Mouse (Mus musculus): ENCODE measurements around the gene 2310011J03Rik.
"Not testable (repeated sequence)": the region's sequence is repeated elsewhere in the genome, so short reads cannot be mapped to it uniquely, and the experiment has no call there.

The 2310011J03Rik gene

DNA sequence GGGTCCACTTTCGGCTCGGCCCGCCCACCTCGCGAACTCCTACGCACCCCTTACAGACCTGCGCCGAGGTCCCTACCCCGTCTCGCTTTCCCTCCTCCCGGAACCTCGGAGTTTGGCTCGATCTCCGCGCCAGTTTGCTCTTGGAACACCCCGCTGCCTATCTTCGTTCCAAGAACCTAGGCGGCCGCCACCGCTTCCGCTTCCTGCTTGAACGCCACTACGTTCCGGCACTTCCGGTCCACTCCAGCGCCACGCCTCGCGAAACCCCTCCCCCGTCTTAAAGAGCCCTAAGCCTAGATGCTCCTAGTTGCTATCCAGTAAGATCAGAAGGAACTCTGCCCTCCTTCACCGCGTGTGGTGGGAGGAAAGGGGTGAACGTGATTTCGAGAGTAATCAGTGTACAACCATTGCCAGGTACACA lies at the start of gene 2310011J03Rik:
2310011J03Rik (minus strand) TSS at position 198 of the 421 bp plus-strand sequence.
- DNase-seq (ENCODE audit: low spot score): peak; percentile 96

- no peak for DNase-seq (ENCODE audit: low spot score)
These were observed 48.1 kb upstream of the 2310011J03Rik start for GRCm38 (mm10) chr10:80368392-80368791.

- DNase-seq (ENCODE audit: low spot score): no peak
These were observed 47.6 kb upstream of the 2310011J03Rik start for GRCm38 (mm10) chr10:80367954-80368353.

DNA sequence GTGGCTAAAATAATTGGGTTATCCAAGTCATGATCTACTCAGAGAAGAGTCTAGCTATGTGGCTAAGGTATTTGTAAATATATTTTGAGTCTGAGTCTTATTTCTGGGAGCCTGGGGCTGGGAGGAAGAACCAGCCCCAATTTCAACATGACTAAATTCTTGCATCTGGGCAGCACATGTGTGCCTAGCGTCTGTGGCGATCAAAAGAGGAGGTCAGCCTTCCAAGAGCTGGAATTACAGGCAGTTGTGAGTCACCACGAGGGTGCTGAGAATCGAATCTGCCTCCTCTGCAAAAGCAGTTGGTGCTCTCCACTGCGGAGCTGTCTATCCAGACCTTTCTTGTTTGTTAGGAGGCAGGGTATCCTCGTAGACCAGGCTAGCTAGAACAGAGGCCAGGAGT lies 45.4 kb upstream of the 2310011J03Rik start:
- no peak for DNase-seq (ENCODE audit: low spot score)

GRCm38 (mm10) chr10:80363734-80364133 lies 43.4 kb upstream of the 2310011J03Rik start:
- DNase-seq (ENCODE audit: low spot score): no peak

DNA sequence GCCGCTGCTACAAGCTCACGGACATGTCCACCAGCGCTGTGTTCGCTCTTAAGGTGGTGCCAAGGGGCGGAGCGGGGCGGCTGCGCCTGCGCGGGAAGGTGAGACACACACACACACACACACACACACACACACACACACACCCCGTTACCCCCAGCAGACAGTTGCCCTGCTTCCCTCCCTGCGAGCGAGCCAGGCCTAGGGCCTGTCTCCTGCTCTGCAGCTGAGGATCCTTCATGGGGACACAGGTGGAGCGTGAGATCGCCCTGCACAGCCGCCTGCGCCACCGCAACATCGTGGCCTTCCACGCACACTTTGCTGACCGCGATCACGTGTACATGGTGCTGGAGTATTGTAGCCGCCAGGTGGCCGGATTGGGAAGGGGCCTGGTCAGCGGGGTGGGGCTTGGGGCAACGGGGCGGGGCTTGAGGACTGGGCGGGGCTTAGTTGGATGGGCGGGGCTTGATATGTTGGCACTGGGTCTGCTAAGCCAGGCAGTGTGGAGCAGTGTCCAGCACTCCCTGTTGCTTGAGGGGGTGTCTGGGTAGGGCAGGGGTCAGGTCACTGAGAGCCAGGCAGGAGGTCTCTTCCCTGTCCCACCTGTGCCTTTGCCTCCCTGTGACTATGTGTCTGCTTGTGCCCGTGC lies 37.8 kb upstream of the 2310011J03Rik start:
- peak; percentile 27 for DNase-seq (ENCODE audit: low spot score)

DNA sequence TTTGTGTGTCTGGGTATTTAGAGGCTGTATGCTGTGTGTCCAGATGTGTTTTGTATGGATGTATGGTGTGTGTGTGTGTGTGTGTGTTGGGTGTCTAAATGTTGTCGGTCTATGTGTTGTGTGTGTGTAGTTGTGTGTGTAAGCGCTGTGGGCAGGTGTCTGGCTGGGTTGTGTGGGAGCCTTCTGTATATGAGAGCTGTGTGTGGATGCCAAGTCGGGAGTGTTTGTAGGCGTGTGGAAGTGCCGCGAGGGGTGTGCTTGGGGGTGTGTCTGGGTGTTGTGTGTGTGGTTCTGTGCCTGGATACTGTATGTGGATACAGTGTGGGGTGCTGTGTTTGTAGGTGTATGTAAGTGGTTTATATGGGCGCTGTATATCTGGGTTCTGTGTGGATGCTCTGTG lies 37.0 kb upstream of the 2310011J03Rik start:
- DNase-seq (ENCODE audit: low spot score): no peak

GRCm38 (mm10) chr10:80356737-80357136 lies 36.4 kb upstream of the 2310011J03Rik start:
- no peak for DNase-seq (ENCODE audit: low spot score)

- no peak for DNase-seq (ENCODE audit: low spot score)
These were observed 35.8 kb upstream of the 2310011J03Rik start, which contains the start of gene Plk5 for GRCm38 (mm10) chr10:80356001-80356682. Gene Plk5, plus strand, starts transcription at chr10:80356459.

- no peak for DNase-seq (ENCODE audit: low spot score)
These were observed 35.1 kb upstream of the 2310011J03Rik start for GRCm38 (mm10) chr10:80355431-80355830.

DNA sequence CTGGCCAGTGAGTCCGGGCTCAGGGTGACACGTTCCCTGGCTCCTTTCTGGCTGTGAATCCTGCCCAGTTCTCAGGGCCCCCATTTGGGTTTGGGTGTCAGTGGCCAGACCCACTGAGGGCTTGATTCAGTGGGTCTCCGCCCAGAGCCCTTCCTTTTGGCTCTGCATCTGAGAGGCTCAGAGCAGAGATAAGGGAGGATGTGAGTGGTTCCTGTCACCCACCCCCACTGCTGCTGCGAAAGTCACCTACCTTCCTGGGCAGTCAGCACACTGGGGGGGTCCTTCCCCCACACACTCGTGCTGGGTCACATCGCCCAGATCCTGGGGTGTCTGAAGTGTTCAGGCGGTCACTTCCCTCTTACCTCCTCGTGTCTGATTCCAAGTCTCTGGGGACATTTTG lies 32.4 kb upstream of the 2310011J03Rik start:
- DNase-seq (ENCODE audit: low spot score): no peak

- DNase-seq (ENCODE audit: low spot score): no peak
These were observed 31.6 kb upstream of the 2310011J03Rik start for GRCm38 (mm10) chr10:80351896-80352295.

DNA sequence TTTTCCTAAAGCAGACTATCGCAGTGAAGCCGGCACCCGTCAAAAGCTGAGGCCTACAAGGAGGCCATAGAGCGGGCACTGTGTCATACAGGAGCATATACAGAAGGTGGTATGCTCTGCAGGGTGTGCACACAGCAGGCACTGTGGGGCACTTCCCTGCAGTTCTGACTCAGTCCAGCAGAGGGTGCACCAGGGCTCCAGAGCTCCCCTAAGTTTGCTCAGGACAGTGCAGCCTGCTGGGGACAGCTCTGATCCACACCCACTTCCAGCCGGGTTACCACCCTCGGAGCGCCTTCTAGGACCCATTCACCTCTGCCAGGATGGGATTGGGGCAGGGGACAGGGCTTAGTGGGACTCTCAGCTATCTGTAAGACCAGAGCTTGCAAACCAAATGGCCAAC lies 30.0 kb upstream of the 2310011J03Rik start:
- peak; percentile 88 for DNase-seq (ENCODE audit: low spot score)

GRCm38 (mm10) chr10:80348981-80349380 lies 28.6 kb upstream of the 2310011J03Rik start:
- no peak for DNase-seq (ENCODE audit: low spot score)

GRCm38 (mm10) chr10:80348244-80348781 lies 28.0 kb upstream of the 2310011J03Rik start, which contains the start of gene Adamtsl5:
Gene Adamtsl5, minus strand, starts transcription at chr10:80348412.
- DNase-seq (ENCODE audit: low spot score): peak; percentile 77

GRCm38 (mm10) chr10:80347514-80347967 lies 27.2 kb upstream of the 2310011J03Rik start:
- DNase-seq (ENCODE audit: low spot score): no peak

GRCm38 (mm10) chr10:80345929-80346328 lies 25.6 kb upstream of the 2310011J03Rik start:
- not testable (repeated sequence) for DNase-seq (ENCODE audit: low spot score)

DNA sequence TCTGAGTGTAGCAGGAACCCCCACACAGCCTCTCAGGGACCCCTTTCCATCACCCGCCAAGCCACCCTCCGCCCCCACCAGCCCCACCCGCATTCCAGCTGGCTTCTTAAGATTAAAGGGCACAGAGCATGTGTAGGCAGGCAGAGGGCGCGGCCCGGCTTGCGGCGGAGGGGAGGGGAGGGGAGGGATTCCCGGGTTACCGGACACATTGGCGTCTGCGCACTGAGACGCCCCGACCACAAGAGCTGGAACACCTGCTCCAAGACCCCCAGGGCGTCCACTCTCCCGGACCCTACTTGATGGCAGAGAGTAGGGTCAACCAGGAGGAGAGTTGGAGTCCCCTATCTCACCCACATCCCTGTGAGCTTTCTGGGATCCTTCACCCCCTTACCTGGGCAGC lies 24.8 kb upstream of the 2310011J03Rik start:
- DNase-seq (ENCODE audit: low spot score): peak; percentile 28

GRCm38 (mm10) chr10:80344131-80344661 lies 23.9 kb upstream of the 2310011J03Rik start:
- no peak for DNase-seq (ENCODE audit: low spot score)

DNA sequence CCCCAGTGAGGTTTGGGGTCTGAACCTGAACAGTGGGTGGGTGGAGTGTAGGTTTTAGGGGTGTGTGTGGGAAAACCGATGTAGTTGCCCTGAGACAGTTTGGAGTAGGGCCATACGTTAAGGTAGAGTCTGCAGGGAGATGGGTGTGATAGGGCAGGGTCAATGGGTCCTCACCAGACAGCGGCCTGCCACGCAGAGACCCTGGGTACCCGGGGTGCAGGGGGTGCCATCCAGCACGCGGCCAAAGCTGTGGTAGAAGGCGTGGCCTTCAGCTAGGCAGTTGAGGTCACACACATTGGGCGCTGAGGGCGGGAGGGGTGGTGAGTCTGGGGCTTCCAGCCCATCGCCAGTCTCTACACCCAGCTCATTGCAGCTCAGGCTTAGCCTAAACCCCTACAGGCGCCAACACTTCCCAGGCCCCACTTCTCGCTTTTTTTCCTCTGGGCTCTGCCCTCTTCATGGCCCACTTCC lies 23.1 kb upstream of the 2310011J03Rik start:
- DNase-seq (ENCODE audit: low spot score): no peak

DNA sequence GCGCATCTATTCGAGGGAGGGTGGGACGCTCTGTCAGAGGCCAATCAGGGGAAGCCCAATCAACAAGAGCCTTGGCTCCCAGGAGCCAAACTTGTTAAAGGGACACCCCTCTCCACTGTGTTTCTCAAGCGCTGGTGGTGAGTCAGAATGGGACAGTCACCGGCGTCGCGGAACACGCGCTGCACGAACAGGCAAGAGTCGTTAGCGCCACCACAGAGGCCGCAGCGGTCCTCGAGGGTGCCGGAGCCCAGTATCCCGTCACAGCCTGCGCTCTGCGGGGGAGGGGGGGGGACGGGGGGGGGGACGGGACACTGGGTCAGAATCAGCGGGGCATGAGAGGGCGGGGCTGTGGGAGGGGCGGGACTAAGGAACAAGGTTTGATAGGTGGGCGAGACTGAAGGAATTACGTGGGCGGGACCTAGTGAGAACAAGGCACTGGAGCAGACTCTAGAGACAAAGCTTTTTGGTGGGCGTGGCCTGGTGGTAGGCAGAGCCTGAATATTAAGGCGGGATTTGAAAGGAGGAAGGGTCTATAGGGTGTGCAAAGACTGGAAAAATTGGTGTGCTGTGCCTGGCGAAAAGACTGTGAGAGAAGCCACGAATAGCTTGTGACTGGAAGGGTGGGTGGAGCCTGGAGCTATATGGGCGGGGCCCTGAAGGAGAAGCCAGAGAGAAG lies 22.6 kb upstream of the 2310011J03Rik start:
- DNase-seq (ENCODE audit: low spot score): peak; percentile 88

- no peak for DNase-seq (ENCODE audit: low spot score)
These were observed 22.0 kb upstream of the 2310011J03Rik start for GRCm38 (mm10) chr10:80342305-80342748.

Data from embryo, embryonic 10 days (tissue).